Mouse (Mus musculus): Measurements from ENCODE around the gene Sost.

The Sost gene

DNA sequence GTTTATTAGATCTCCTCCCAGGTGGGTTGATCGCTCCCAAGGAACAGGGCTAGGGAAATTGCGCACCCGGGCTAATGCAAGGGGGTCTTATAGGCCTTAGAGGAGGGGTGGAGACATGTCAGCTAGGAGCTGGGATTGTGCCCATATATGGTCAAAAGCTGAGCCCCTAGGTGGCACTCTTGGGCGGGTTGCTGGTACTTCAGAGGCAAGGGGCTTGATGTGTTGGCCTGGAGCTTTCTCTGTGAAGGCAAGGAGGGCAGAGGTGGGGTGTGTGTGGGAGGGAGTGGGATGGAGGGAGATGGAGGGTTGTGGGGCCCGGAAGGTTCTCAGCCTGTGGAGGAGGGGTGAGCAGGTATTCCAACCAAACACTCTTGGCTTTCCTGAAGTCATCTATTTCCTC, 20.3 kb downstream of the Sost start:
- no peak for DNase-seq (ENCODE audit: low read depth, low spot score)

DNA sequence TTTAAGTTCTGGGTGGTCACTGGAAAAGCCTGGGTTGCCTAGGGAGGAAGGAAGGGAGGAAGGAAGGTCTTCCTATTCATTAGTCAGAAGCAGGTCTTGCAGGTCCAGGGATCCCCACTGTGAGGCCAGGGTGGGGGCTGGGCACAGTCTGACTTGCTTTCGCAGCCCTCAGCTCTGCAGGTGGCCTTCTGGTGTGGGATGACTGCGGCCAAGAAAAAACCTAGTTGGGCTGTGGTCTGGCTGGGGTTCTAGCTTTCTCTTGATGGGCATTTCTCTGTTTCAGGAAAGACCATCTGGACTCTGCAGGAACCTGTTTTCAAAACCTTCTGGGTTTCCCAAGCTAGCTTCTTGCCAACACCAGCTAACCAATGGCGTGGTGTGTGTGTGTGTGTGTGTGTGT, 23.8 kb downstream of the Sost start:
- no peak for DNase-seq (ENCODE audit: low read depth, low spot score)

DNA sequence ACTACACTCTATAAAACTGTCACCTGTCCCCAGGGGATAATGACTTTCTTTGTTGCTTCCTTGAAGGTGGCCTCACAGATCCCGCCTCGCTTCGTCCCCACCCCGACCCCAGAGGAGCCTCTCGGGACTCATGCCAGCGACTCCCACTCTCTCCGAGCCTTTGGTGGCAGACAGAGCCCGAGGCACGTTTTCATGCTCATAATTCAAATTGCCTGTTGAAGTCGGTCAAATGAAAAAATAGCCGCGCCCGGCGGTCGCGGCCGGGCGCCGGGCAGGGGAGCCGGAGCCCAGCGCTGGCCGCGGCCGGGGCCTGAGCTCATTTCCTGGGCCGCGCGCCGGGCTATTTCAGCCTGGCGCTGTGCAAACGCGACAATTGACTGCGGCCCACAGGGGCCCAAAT, 29.7 kb downstream of the Sost start:
- DNase-seq (ENCODE audit: low read depth, low spot score) = no peak

DNA sequence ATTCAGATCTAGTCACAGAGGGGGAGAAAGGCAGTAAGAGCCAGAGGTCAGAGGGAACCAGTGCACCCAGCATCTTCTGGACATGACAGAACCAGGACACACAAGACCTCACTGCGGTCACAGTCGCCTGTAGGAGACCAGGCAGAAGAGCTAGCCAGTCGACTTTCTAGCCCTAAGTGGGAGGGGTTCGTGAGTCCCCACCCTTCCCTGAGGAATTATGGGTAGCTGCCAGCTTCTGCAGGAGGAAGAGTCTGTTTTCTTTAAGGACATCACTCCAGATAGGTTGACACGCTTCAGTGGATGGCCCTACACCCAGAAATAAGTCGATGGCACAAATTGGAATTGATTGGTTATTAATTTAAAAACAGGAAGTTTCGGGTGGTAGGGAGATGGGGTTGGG, 30.4 kb downstream of the Sost start:
- no peak for DNase-seq (ENCODE audit: low read depth, low spot score)

GRCm38 (mm10) chr11:101935743-101936142, 31.1 kb downstream of the Sost start:
- no peak for DNase-seq (ENCODE audit: low read depth, low spot score)

GRCm38 (mm10) chr11:101931978-101932377, 34.8 kb downstream of the Sost start:
- no peak for DNase-seq (ENCODE audit: low read depth, low spot score)

- no peak for DNase-seq (ENCODE audit: low read depth, low spot score)
Measured at GRCm38 (mm10) chr11:101928030-101928762, 38.6 kb downstream of the Sost start.

GRCm38 (mm10) chr11:101926951-101927589, 39.7 kb downstream of the Sost start:
- no peak for DNase-seq (ENCODE audit: low read depth, low spot score)

- no peak for DNase-seq (ENCODE audit: low read depth, low spot score)
Measured at GRCm38 (mm10) chr11:101925636-101926035, 41.2 kb downstream of the Sost start.

- no peak for DNase-seq (ENCODE audit: low read depth, low spot score)
Measured at GRCm38 (mm10) chr11:101924441-101924976, 42.3 kb downstream of the Sost start.

DNA sequence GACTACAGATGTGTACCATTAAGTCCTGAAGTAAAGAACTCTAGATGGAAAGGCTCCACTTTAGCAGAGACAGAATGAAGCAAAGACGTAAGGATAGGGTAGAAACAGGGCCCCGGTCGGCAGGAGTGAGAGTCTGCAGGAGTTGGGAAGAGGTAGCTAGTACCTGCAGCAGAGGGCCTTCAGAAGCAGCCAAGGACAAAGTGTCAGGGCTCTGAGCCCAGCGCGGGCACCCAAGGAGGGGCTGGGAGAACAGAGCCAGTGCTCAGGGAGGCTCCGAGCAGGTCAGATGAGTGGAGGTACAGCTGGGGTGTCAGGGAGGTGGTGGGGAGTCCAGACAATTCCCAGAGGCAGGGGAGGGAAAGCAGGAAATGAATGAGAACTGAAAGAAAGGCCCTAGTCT, 42.8 kb downstream of the Sost start:
- no peak for DNase-seq (ENCODE audit: low read depth, low spot score)

DNA sequence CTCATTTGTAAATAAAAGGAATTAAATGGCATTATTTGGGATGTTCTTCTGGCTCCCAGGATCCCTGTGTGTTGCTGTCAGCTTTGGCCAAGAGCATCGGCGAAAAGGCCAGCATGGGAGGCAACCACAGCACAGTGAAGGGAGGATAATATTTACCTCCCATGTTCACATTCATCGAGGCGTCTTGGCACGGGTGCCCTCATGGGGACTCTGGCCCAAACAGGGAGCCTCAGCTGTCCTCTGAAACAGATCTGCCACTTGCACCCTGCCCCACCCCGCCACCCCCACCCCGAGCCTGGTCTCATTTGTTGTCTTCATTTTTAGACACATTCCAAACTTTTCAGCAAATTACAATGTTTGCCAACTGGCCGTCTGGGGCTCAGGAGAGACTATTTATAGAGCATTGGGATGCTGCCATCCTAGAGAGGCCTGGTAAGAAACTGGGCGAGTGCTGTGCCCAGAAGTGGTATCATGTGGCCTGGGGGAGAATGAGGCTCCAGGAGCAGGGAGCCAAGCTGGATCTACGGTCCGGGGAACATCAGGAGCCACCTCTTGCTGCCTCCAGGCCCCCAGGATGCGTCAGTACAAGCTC, 45.4 kb downstream of the Sost start:
- DNase-seq (ENCODE audit: low read depth, low spot score) = no peak

- DNase-seq (ENCODE audit: low read depth, low spot score) = peak; percentile 91
Measured at GRCm38 (mm10) chr11:101919660-101920059, 47.2 kb downstream of the Sost start.

DNA sequence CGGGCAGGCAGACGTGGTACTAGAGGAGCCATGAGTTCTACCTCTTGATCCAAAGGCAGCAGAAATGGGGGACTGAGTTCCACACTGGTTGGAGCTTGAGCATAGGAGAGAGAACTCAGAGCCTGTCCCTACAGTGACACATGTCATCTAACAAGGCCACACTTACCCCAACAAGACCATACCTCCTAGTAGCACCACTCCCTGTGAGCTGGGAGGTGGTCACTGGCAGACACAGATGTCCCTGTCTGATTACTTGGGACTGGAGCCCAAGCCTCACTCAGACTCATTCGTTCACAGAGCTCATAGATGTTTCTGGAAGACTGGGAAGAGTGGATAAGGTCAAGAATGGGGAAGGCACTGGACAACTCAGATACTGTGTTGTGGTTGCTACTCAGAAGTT, 48.2 kb downstream of the Sost start:
- DNase-seq (ENCODE audit: low read depth, low spot score) = no peak

DNA sequence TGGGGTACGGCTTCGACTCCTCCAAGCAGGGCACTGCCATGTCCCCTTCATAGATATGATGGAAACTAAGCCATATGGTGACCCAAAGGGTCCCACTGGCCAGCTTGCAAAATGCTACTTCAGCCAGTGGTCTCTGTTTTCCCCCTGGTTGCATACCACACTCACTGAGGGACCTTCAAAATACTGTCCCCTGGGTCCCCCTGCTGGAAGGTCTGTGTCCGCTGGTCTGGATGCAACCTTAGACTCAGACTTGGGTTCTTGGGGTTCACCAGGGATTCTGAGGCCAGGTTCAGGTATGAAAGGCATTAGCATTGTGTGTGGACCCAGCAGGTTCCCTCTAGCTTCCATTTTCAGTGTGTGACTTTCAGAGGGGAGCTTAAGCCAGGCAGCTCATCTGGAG, 50.0 kb downstream of the Sost start:
- DNase-seq (ENCODE audit: low read depth, low spot score) = no peak

GRCm38 (mm10) chr11:101913591-101913990, 53.2 kb downstream of the Sost start:
- DNase-seq (ENCODE audit: low read depth, low spot score) = no peak

Data from 3T3-L1 (cell line).